30 mouse cellular contexts compared by ENCODE assay signal in genomic region chr11:15756006-15756405, GRCm38 (mm10).
"Had no signal": no experiment of that assay in that cellular context is flagged by ENCODE, and none has a peak within 500 bp of the region (broad histone marks: within the 10 kb centered on the region; RNA-seq: fewer than 3 reads in every experiment).

No protein-coding gene starts in this region.

- H3K4me1 ChIP-seq: heart, embryonic 10.5 days; heart, embryonic 12.5 days; heart, embryonic 13.5 days; heart, embryonic 15.5 days; hindbrain, embryonic 10.5 days; hindbrain, embryonic 12.5 days; hindbrain, embryonic 13.5 days; hindbrain, embryonic 15.5 days; intestine, embryonic 15.5 days; kidney, embryonic 15.5 days had no signal

- H3K9me3 ChIP-seq: heart, embryonic 10.5 days; heart, embryonic 13.5 days; heart, embryonic 15.5 days; hindbrain, embryonic 10.5 days; hindbrain, embryonic 12.5 days; hindbrain, embryonic 13.5 days; hindbrain, embryonic 15.5 days; intestine, embryonic 15.5 days; kidney, embryonic 15.5 days had no signal

- DNase-seq: heart, postnatal 10 days; heart, postnatal 14 days; heart, postnatal 36 days; heart, postnatal 4 days; kidney, adult 11 months; kidney, adult 18-20 months; kidney, adult 2 months; kidney, adult 8-10 months; kidney, adult 9 months; kidney, postnatal 10 days; kidney, postnatal 14 days; kidney, postnatal 25 days; kidney, postnatal 36 days; kidney, postnatal 4 days; layer of hippocampus, adult 9-11 months; layer of hippocampus, postnatal 36 days had no signal

- H3K27ac ChIP-seq: heart, embryonic 10.5 days; heart, embryonic 13.5 days; heart, embryonic 15.5 days; hindbrain, embryonic 10.5 days; hindbrain, embryonic 12.5 days; hindbrain, embryonic 13.5 days; hindbrain, embryonic 14.5 days; hindbrain, embryonic 15.5 days; hindbrain, postnatal 0 days; intestine, embryonic 15.5 days; kidney, embryonic 15.5 days; kidney, postnatal 0 days; layer of hippocampus, adult 2 months had no signal

- H3K36me3 ChIP-seq: heart, embryonic 10.5 days; heart, embryonic 12.5 days; heart, embryonic 13.5 days; heart, embryonic 15.5 days; hindbrain, embryonic 10.5 days; hindbrain, embryonic 12.5 days; hindbrain, embryonic 13.5 days; hindbrain, embryonic 15.5 days; intestine, embryonic 15.5 days; kidney, embryonic 15.5 days had no signal

- H3K9ac ChIP-seq: heart, embryonic 12.5 days; heart, embryonic 13.5 days; heart, embryonic 15.5 days; hindbrain, embryonic 12.5 days; hindbrain, embryonic 13.5 days; hindbrain, embryonic 14.5 days; hindbrain, embryonic 15.5 days; intestine, embryonic 15.5 days; kidney, embryonic 15.5 days had no signal

- H3K4me3 ChIP-seq: heart, embryonic 10.5 days; heart, embryonic 12.5 days; heart, embryonic 13.5 days; heart, embryonic 15.5 days; hindbrain, embryonic 10.5 days; hindbrain, embryonic 12.5 days; hindbrain, embryonic 13.5 days; hindbrain, embryonic 15.5 days; intestine, embryonic 15.5 days; kidney, embryonic 15.5 days; layer of hippocampus, adult 2 months had no signal

- H3K27me3 ChIP-seq: heart, embryonic 12.5 days; heart, embryonic 13.5 days; heart, embryonic 15.5 days; hindbrain, embryonic 12.5 days; hindbrain, embryonic 13.5 days; hindbrain, embryonic 15.5 days; intestine, embryonic 15.5 days; kidney, embryonic 15.5 days had no signal
